Mouse (Mus musculus): ENCODE results near the gene Fgfr2.

GRCm38 (mm10) chr7:130380367-130380766 is 2742.8 kb downstream of the Fgfr2 start:
- TF ChIP-seq POLR2A (IDR thresholded peaks at IDR 0.05; ENCODE audit: low read depth, low read length): no peak
- TF ChIP-seq CTCF (IDR thresholded peaks at IDR 0.05; ENCODE audit: extremely low read depth, insufficient read length, insufficient replicate concordance, low read depth, low read length): no peak

All from small intestine, adult 2 months (tissue).